Mouse (Mus musculus) liver, adult 2 months (tissue): ENCODE data around the gene Lrrc10b. TPM values are rescaled to one million over a fixed set of nuclear protein-coding genes. Genes with fewer than 3 reads are reported as not detected.
A peak's percentile ranks its signal among the peaks of the same experiment; 100 is the strongest.

Source experiments
- DNase-seq: peaks from one replicate; pipeline ENCODE4 v3.0.0-alpha.2; 2011; ENCODE audit warnings: low read depth, low spot score; ENCODE audit errors: extremely low read depth
- H3K27ac ChIP-seq: fragments of 200-500 bp; replicated peaks from 2 replicates; pipeline ENCODE4 v1.5.1; 2012; ENCODE audit warnings: low read depth, mild to moderate bottlenecking, control low read depth, inconsistent platforms, low read length; ENCODE audit not compliant: insufficient read depth
- H3K27me3 ChIP-seq: fragments of 200-500 bp; 2 replicates; pipeline ENCODE4 v1.6.1; 2012; ENCODE audit warnings: mild to moderate bottlenecking, moderate library complexity, low read length, inconsistent platforms; ENCODE audit not compliant: control insufficient read depth, insufficient read depth
- H3K36me3 ChIP-seq: fragments of 200-500 bp; 2 replicates; pipeline ENCODE4 v1.6.1; 2012; ENCODE audit warnings: low read length, inconsistent platforms; ENCODE audit not compliant: control insufficient read depth, insufficient read depth
- H3K4me1 ChIP-seq: fragments of 200-500 bp; 2 replicates; pipeline ENCODE4 v1.6.1; 2011; ENCODE audit warnings: low read length; ENCODE audit not compliant: control insufficient read depth, insufficient read depth
- H3K4me3 ChIP-seq: fragments of 200-500 bp; 2 replicates; pipeline ENCODE4 v1.5.1; 2011; ENCODE audit warnings: low read depth, mild to moderate bottlenecking, control low read depth, low read length, moderate library complexity; ENCODE audit not compliant: insufficient read depth
- H3K79me2 ChIP-seq: fragments of 200-500 bp; 2 replicates; pipeline ENCODE4 v1.6.1; 2012; ENCODE audit warnings: inconsistent platforms, mild to moderate bottlenecking, low read length, moderate library complexity; ENCODE audit not compliant: control insufficient read depth, insufficient read depth
- H3K9ac ChIP-seq: fragments of 200-500 bp; 2 replicates; pipeline ENCODE4 v1.6.1; 2012; ENCODE audit warnings: low read depth, mild to moderate bottlenecking, control low read depth, inconsistent platforms, low read length
- CTCF ChIP-seq: fragments of 200-500 bp; IDR thresholded peaks from 2 replicates; pipeline ENCODE4 v1.5.1; 2011; ENCODE audit warnings: low read depth, low read length, control low read depth
- POLR2A ChIP-seq: fragments of 200-500 bp; IDR thresholded peaks from 2 replicates; pipeline ENCODE4 v1.6.1; 2011; ENCODE audit warnings: low read length, control low read depth; ENCODE audit not compliant: insufficient read depth; ENCODE audit errors: extremely low read depth
- WGBS: fragments of 180-500 bp; shearing (Covaris S2); methylation state at CpG from one replicate; pipeline ENCODE4 v1.1.7; 2018; 5-methylcytosine and 5-hydroxymethylcytosine counted together
- polyA plus RNA-seq: library from polyadenylated mRNA; depleted of rRNA; stranded (reverse); fragments of >200 nt; gene quantifications from 2 replicates; pipeline ENCODE4 v1.2.3, GENCODE M21; 2012
- total RNA-seq: library from RNA; depleted of rRNA; stranded (reverse); fragments of >200 nt; gene quantifications from 2 replicates; pipeline ENCODE4 v1.2.3, GENCODE M21; 2014

The Lrrc10b gene
- total and polyA plus RNA-seq, 2 experiments: not detected

GRCm38 (mm10) chr19:10455437-10455806 lies 1.9 kb downstream of the Lrrc10b start:
- no peak for DNase-seq
- Histone ChIP-seq H3K79me2 (no peaks in the 10 kb centered on the region), H3K36me3 (no peaks in the 10 kb centered on the region), H3K9ac (no peak overlapping the region), H3K4me1 (no peaks in the 10 kb centered on the region), H3K27me3 (peaks cover 20% of the 10 kb centered on the region), H3K27ac (no peak overlapping the region), H3K4me3 (no peak overlapping the region)
- TF ChIP-seq POLR2A (no peak), CTCF (no peak)
- 78% methylated on average over 3 of the region's 3 CpGs for WGBS

DNA sequence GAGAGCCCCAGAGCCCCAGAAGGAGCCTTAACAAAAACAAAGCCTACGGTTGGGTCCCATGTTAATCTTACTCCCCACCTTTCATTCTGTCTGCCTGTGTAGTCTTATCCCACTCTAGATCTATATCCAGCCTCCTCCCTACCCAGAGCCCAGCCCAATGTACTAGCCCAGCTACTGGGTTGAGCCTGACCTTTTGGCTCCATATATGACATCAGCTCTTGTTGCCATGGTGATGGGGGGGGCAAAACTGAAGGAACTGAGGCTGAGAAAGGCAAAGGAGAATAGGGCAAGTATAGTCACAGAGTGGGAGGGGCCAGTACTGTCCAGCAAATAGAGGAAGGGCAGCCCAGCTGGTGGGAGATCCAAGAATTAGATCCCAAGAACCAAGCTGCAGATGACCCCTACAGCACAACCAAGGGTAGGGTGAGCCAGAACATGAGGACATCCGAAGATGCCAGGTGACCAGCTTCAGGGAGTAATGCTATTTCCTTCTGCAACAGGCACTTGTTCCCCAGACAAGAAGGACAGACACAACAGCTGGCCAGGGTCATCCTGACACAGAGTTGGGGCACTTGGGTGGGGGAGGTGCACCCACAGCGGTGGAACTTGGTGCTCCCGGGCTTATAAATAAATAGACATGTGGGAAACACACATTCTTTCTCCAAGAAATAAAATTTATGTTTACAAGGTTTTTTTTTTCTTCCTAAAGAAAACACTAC lies 2.4 kb downstream of the Lrrc10b start:
- Histone ChIP-seq H3K79me2 (no peaks in the 10 kb centered on the region), H3K4me1 (no peaks in the 10 kb centered on the region), H3K27me3 (peaks cover 20% of the 10 kb centered on the region), H3K27ac (no peak overlapping the region), H3K36me3 (no peaks in the 10 kb centered on the region), H3K9ac (no peak overlapping the region), H3K4me3 (no peak overlapping the region)
- no peak for DNase-seq
- WGBS: 64% methylated on average over 4 of the region's 4 CpGs
- no peak for TF ChIP-seq CTCF

- TF ChIP-seq CTCF (peak; percentile 34), POLR2A (no peak)
- no peaks in the 10 kb centered on the region for H3K4me1 ChIP-seq
These were observed 7.6 kb downstream of the Lrrc10b start for GRCm38 (mm10) chr19:10449708-10450107.

GRCm38 (mm10) chr19:10449190-10449589 lies 8.1 kb downstream of the Lrrc10b start:
- 77% methylated on average over 6 of the region's 6 CpGs for WGBS
- Histone ChIP-seq H3K27ac (no peak overlapping the region), H3K9ac (no peak overlapping the region), H3K4me1 (no peaks in the 10 kb centered on the region), H3K36me3 (no peaks in the 10 kb centered on the region), H3K27me3 (no peaks in the 10 kb centered on the region), H3K4me3 (no peak overlapping the region), H3K79me2 (no peaks in the 10 kb centered on the region)
- TF ChIP-seq POLR2A: no peak
- TF ChIP-seq CTCF: no peak
- no peak for DNase-seq

More at GRCm38 (mm10) chr19:10449708-10450107, 7.6 kb downstream of the Lrrc10b start:
- Histone ChIP-seq H3K27me3 (no peaks in the 10 kb centered on the region), H3K9ac (no peak overlapping the region), H3K27ac (no peak overlapping the region), H3K36me3 (no peaks in the 10 kb centered on the region), H3K4me3 (no peak overlapping the region), H3K79me2 (no peaks in the 10 kb centered on the region)
- WGBS: 9% methylated on average over 3 of the region's 3 CpGs
- peak; percentile 48 for DNase-seq

DNA sequence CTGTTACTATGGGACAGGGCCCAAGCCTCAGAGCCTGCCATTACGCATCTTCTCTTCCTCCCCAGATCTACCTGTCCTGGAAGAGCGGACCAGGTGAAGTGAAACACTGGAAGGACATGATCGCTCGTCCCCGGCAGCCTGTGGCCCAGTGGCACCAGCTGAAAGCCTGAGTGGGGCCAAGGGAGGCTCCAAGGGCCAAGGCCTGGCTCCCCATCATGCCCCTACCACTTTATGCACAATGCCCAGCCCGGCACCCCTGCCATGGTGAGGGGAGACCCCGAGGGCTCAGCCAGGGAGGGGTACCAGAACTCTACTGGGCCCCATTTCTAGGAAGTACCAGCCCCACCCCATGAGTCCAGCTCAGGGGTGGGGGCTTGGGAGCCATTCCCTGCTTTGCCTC lies 9.0 kb downstream of the Lrrc10b start:
- H3K4me3 ChIP-seq: no peak overlapping the region
- no peaks in the 10 kb centered on the region for H3K36me3 ChIP-seq
- no peak for DNase-seq
- H3K27me3 ChIP-seq: no peaks in the 10 kb centered on the region
- no peaks in the 10 kb centered on the region for H3K79me2 ChIP-seq
- H3K9ac ChIP-seq: no peak overlapping the region
- 92% methylated on average over 7 of the region's 7 CpGs for WGBS
- TF ChIP-seq CTCF (no peak), POLR2A (no peak)
- H3K4me1 ChIP-seq: no peaks in the 10 kb centered on the region
- H3K27ac ChIP-seq: no peak overlapping the region

DNA sequence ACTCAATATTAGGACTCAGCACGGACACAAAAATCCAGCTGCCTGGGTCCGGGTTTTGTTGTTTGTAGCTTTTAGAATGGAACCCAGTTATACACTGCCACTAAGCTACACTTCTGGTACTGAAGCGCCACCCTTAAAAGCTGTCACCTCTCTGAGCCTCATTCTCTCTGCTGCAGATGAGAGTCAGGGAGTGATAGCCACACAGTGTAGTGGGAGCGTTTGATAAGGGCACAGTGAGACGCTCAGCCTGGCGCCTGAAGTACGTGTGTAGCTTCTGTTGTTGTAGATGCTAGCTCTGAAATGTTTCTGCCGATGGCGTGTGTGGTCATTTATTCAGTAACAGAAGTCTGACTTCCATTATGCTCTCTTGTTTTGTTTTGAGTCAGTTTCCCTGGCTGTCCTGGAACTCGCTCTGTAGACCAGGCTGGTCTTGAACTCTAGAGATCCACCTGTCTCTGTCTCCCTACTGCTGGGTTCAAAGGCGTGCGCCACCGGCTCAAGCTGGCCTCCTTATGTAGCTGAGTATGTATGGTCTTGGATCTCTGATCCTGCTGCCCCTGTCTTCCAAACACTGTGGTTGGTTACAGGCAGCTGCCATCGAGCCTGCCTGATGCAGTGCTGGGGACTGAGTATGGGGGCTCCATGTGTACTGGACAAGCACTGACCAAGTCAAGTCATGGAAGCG lies 12.4 kb downstream of the Lrrc10b start:
- no peak overlapping the region for H3K4me3 ChIP-seq
- H3K79me2 ChIP-seq: no peaks in the 10 kb centered on the region
- H3K4me1 ChIP-seq: no peaks in the 10 kb centered on the region
- H3K27me3 ChIP-seq: no peaks in the 10 kb centered on the region
- H3K9ac ChIP-seq: no peak overlapping the region
- no peak overlapping the region for H3K27ac ChIP-seq
- WGBS: 94% methylated on average over 15 of the region's 15 CpGs
- H3K36me3 ChIP-seq: no peaks in the 10 kb centered on the region
- TF ChIP-seq POLR2A: no peak
- TF ChIP-seq CTCF: no peak
- DNase-seq: no peak
